Mouse (Mus musculus) lung, embryonic 15.5 days (tissue): Measurements from ENCODE around the gene Pck2. TPM values are rescaled to one million over a fixed set of nuclear protein-coding genes. Genes with fewer than 3 reads are reported as not detected.

Source experiments
- ATAC-seq: fragments of 200-750 bp; cut with Nextera tagmentation; 2 replicates; pipeline ENCODE4 v1.8.0; 2017; ENCODE audit warnings: moderate number of reproducible peaks, borderline replicate concordance; ENCODE audit not compliant: low FRiP score, low TSS enrichment; ENCODE audit errors: extremely low read depth
- H3K27ac ChIP-seq: fragments of 300-500 bp; sonication (generic); 2 replicates; pipeline ENCODE4 v1.5.1; 2015; ENCODE audit warnings: moderate library complexity, mild to moderate bottlenecking, inconsistent platforms
- H3K27me3 ChIP-seq: fragments of 300-500 bp; sonication (generic); 2 replicates; pipeline ENCODE4 v1.6.1; 2015; ENCODE audit warnings: inconsistent platforms
- H3K36me3 ChIP-seq: fragments of 300-500 bp; sonication (generic); 2 replicates; pipeline ENCODE4 v1.6.1; 2015; ENCODE audit warnings: inconsistent platforms
- H3K4me1 ChIP-seq: fragments of 300-500 bp; sonication (generic); 2 replicates; pipeline ENCODE4 v1.6.1; 2015; ENCODE audit warnings: inconsistent platforms
- H3K4me2 ChIP-seq: fragments of 300-500 bp; sonication (generic); 2 replicates; pipeline ENCODE4 v1.6.1; 2015; ENCODE audit warnings: inconsistent platforms, mild to moderate bottlenecking, moderate library complexity
- H3K4me3 ChIP-seq: fragments of 300-500 bp; sonication (generic); 2 replicates; pipeline ENCODE4 v1.5.1; 2015; ENCODE audit warnings: mild to moderate bottlenecking, inconsistent platforms
- H3K9ac ChIP-seq: fragments of 300-500 bp; sonication (generic); 2 replicates; pipeline ENCODE4 v1.6.1; 2015; ENCODE audit warnings: inconsistent platforms
- H3K9me3 ChIP-seq: fragments of 300-500 bp; sonication (generic); 2 replicates; pipeline ENCODE4 v1.6.1; 2016; ENCODE audit warnings: inconsistent platforms
- WGBS: fragments of 180-500 bp; shearing (Covaris S2); methylation state at CpG from one replicate; pipeline ENCODE4 v1.1.7; 2015; 5-methylcytosine and 5-hydroxymethylcytosine counted together
- polyA plus RNA-seq: library from polyadenylated mRNA; unstranded; fragments of >200 nt; fragmentation: Nextera tagmentation; extraction: Ambion mirVana; gene quantifications from 2 replicates; pipeline ENCODE4 v1.2.1, GENCODE M21; 2015

Pck2 gene
- polyA plus RNA-seq, 1 experiment from 2014 or later: 66.0 TPM

- Histone ChIP-seq H3K4me3 (peak overlapping the region; percentile 73), H3K9ac (peak overlapping the region; percentile 62), H3K4me1 (peaks cover 22% of the 10 kb centered on the region), H3K36me3 (peaks cover 33% of the 10 kb centered on the region), H3K4me2 (peak overlapping the region; percentile 80), H3K9me3 (no peaks in the 10 kb centered on the region), H3K27me3 (no peaks in the 10 kb centered on the region), H3K27ac (peak overlapping the region; percentile 97)
- 1% methylated on average over 10 of the region's 10 CpGs for WGBS
- ATAC-seq: peak; percentile 76
Observed at GRCm38 (mm10) chr14:55540787-55541321, 788 bp downstream of the Pck2 start.

- Histone ChIP-seq H3K27me3 (no peaks in the 10 kb centered on the region), H3K9ac (no peak overlapping the region), H3K27ac (no peak overlapping the region), H3K4me2 (no peak overlapping the region), H3K4me3 (no peak overlapping the region), H3K9me3 (no peaks in the 10 kb centered on the region), H3K36me3 (peaks cover 45% of the 10 kb centered on the region), H3K4me1 (peaks cover 22% of the 10 kb centered on the region)
- 96% methylated on average over 12 of the region's 12 CpGs for WGBS
- ATAC-seq: no peak
Observed at GRCm38 (mm10) chr14:55542268-55542667, 2.2 kb downstream of the Pck2 start.

- Histone ChIP-seq H3K4me2 (no peak overlapping the region), H3K9ac (no peak overlapping the region), H3K27me3 (no peaks in the 10 kb centered on the region), H3K4me1 (peaks cover 22% of the 10 kb centered on the region), H3K4me3 (no peak overlapping the region), H3K9me3 (no peaks in the 10 kb centered on the region), H3K36me3 (peaks cover 66% of the 10 kb centered on the region), H3K27ac (no peak overlapping the region)
- no peak for ATAC-seq
- WGBS: 62% methylated on average over 9 of the region's 9 CpGs
Observed at GRCm38 (mm10) chr14:55544334-55544733, 4.3 kb downstream of the Pck2 start.

- Histone ChIP-seq H3K4me2 (no peak overlapping the region), H3K9me3 (no peaks in the 10 kb centered on the region), H3K27me3 (no peaks in the 10 kb centered on the region), H3K4me1 (no peaks in the 10 kb centered on the region), H3K36me3 (peaks cover 48% of the 10 kb centered on the region), H3K4me3 (no peak overlapping the region), H3K27ac (no peak overlapping the region), H3K9ac (no peak overlapping the region)
- 88% methylated on average over 6 of the region's 6 CpGs for WGBS
- no peak for ATAC-seq
Observed at GRCm38 (mm10) chr14:55550191-55550590, 10.1 kb downstream of the Pck2 start.

GRCm38 (mm10) chr14:55551347-55551746 lies 11.3 kb downstream of the Pck2 start:
- Histone ChIP-seq H3K4me1 (no peaks in the 10 kb centered on the region), H3K4me3 (no peak overlapping the region), H3K27me3 (no peaks in the 10 kb centered on the region), H3K9ac (no peak overlapping the region), H3K4me2 (no peak overlapping the region), H3K9me3 (no peaks in the 10 kb centered on the region), H3K27ac (no peak overlapping the region), H3K36me3 (peaks cover 38% of the 10 kb centered on the region)
- 64% methylated on average over 5 of the region's 5 CpGs for WGBS
- no peak for ATAC-seq

GRCm38 (mm10) chr14:55551794-55552193 lies 11.7 kb downstream of the Pck2 start:
- Histone ChIP-seq H3K9ac (no peak overlapping the region), H3K9me3 (no peaks in the 10 kb centered on the region), H3K36me3 (peaks cover 34% of the 10 kb centered on the region), H3K4me2 (no peak overlapping the region), H3K4me1 (no peaks in the 10 kb centered on the region), H3K4me3 (no peak overlapping the region), H3K27me3 (no peaks in the 10 kb centered on the region), H3K27ac (no peak overlapping the region)
- 88% methylated on average over 8 of the region's 8 CpGs for WGBS
- ATAC-seq: no peak

- Histone ChIP-seq H3K27ac (no peak overlapping the region), H3K4me3 (no peak overlapping the region), H3K36me3 (peaks cover 7% of the 10 kb centered on the region; the same call in 1 of the 2 replicates), H3K9ac (no peak overlapping the region), H3K4me2 (no peak overlapping the region), H3K4me1 (peaks cover 11% of the 10 kb centered on the region), H3K27me3 (no peaks in the 10 kb centered on the region), H3K9me3 (no peaks in the 10 kb centered on the region)
- ATAC-seq: no peak
Observed at GRCm38 (mm10) chr14:55554635-55555034, 14.6 kb downstream of the Pck2 start.

GRCm38 (mm10) chr14:55555788-55556187 lies 15.7 kb downstream of the Pck2 start:
- no peak overlapping the region for H3K4me2 ChIP-seq
- peaks cover 11% of the 10 kb centered on the region for H3K4me1 ChIP-seq
- 65% methylated on average over 3 of the region's 3 CpGs for WGBS
- no peaks in the 10 kb centered on the region for H3K27me3 ChIP-seq
- no peak overlapping the region for H3K27ac ChIP-seq
- H3K9me3 ChIP-seq: no peaks in the 10 kb centered on the region
- no peak for ATAC-seq
- no peaks in the 10 kb centered on the region for H3K36me3 ChIP-seq
- no peak overlapping the region for H3K4me3 ChIP-seq
- no peak overlapping the region for H3K9ac ChIP-seq

GRCm38 (mm10) chr14:55557003-55557402 lies 16.9 kb downstream of the Pck2 start:
- ATAC-seq: no peak
- H3K27ac ChIP-seq: peak overlapping the region; percentile 41; the same call in 1 of the 2 replicates

GRCm38 (mm10) chr14:55557587-55557986 lies 17.5 kb downstream of the Pck2 start:
- ATAC-seq: no peak
- 77% methylated on average over 3 of the region's 3 CpGs for WGBS
- Histone ChIP-seq H3K4me3 (no peak overlapping the region), H3K4me2 (no peak overlapping the region), H3K36me3 (no peaks in the 10 kb centered on the region), H3K27me3 (no peaks in the 10 kb centered on the region), H3K27ac (peak overlapping the region; percentile 41; the same call in 1 of the 2 replicates), H3K9ac (no peak overlapping the region), H3K4me1 (peaks cover 25% of the 10 kb centered on the region), H3K9me3 (no peaks in the 10 kb centered on the region)

More at GRCm38 (mm10) chr14:55557003-55557402, 16.9 kb downstream of the Pck2 start:
- Histone ChIP-seq H3K9me3 (no peaks in the 10 kb centered on the region), H3K27me3 (no peaks in the 10 kb centered on the region), H3K4me2 (no peak overlapping the region), H3K4me3 (no peak overlapping the region), H3K4me1 (peaks cover 22% of the 10 kb centered on the region), H3K9ac (no peak overlapping the region), H3K36me3 (no peaks in the 10 kb centered on the region)
- WGBS: 18% methylated on average over 5 of the region's 5 CpGs

- H3K9ac ChIP-seq: peak overlapping the region; percentile 32; the same call in 1 of the 2 replicates
- no peak for ATAC-seq
- peak overlapping the region; percentile 79 for H3K4me3 ChIP-seq
- H3K27me3 ChIP-seq: no peaks in the 10 kb centered on the region
- no peaks in the 10 kb centered on the region for H3K9me3 ChIP-seq
- H3K4me2 ChIP-seq: peak overlapping the region; percentile 70
- H3K27ac ChIP-seq: no peak overlapping the region
- H3K4me1 ChIP-seq: peaks cover 25% of the 10 kb centered on the region
- 47% methylated on average over 6 of the region's 6 CpGs for WGBS
- peaks cover 2% of the 10 kb centered on the region; the same call in 1 of the 2 replicates for H3K36me3 ChIP-seq
Observed at GRCm38 (mm10) chr14:55558740-55559448, 18.8 kb downstream of the Pck2 start.

GRCm38 (mm10) chr14:55559799-55560201 lies 19.7 kb downstream of the Pck2 start, which contains the start of gene Dcaf11:
Gene Dcaf11, plus strand, starts transcription at chr14:55560006.
- Histone ChIP-seq H3K9ac (peak within 1 kb of the TSS; percentile 78), H3K27ac (peak within 1 kb of the TSS; percentile 99)
- WGBS: 0% methylated on average over 27 of the region's 27 CpGs

More at GRCm38 (mm10) chr14:55559799-55560201, 19.7 kb downstream of the Pck2 start, which contains the start of gene Dcaf11:
- peaks cover 25% of the 10 kb centered on the region for H3K4me1 ChIP-seq
- no peaks in the 10 kb centered on the region for H3K27me3 ChIP-seq
- H3K4me3 ChIP-seq: peak within 1 kb of the TSS; percentile 79
- H3K9me3 ChIP-seq: no peaks in the 10 kb centered on the region
- ATAC-seq: peak; percentile 80
- peak within 1 kb of the TSS; percentile 70 for H3K4me2 ChIP-seq
- peaks cover 11% of the 10 kb centered on the region for H3K36me3 ChIP-seq
